ENCODE assay signal across 12 mouse cellular contexts in the genomic region with DNA sequence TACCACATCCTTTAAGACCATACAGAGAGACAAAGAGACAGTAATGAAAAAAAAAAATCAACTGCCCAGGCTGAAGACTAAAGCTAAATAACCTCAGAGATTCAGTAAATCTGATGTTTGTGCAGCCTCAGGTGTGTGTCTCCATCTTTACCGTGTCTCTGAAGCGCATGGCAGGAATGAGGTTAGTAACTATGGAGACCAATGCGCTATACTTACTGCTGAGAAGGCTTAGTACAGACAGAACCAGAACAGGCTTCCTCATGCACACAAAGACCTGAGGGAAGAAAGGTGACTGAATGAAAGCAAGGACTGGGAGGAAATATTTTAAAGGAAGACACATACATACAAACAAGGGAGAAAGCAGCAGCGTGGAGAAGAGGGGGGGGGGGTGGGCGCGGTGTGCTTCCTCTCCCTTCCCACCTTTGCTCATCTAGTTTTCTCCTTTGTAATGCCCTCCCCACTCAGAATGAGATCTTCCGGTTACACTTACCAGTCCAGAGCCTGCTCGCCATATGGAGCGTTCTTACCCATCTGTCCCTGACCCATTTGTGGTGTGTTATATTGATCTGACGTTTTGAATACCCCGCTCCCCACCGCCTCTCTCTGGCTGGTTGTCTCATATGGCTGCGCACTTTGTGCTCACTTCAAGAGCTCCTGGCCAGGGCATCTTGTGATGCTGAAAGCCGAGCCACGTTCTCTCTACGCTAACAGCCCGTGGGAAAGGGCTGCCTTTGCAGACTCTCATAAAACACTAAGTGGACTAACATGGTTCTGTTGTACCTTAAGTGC. TPM values are rescaled to one million over a fixed set of nuclear protein-coding genes. Genes with fewer than 3 reads are reported as not detected.
DNase-seq lines count a peak whose midpoint lies in the region; ATAC-seq and TF ChIP-seq lines count a peak whose summit lies in the region.
"Had no signal": no experiment of that assay in that cellular context is flagged by ENCODE, and none has a peak within 500 bp of the region (broad histone marks: within the 10 kb centered on the region; RNA-seq: fewer than 3 reads in every experiment).

No protein-coding gene starts in this region.

- H3K4me1 ChIP-seq in forebrain, embryonic 13.5 days = peaks cover 23% of the 10 kb centered on the region
- H3K4me1 ChIP-seq in neural tube, embryonic 15.5 days = peaks cover 12% of the 10 kb centered on the region; the same call in 1 of the 2 replicates
- no peaks in the 10 kb centered on the region for H3K4me1 ChIP-seq in kidney, embryonic 16.5 days (ENCODE audit: insufficient read depth, low read length)
- H3K4me1 ChIP-seq in kidney, adult 2 months (ENCODE audit: control insufficient read depth, insufficient read depth, low read length) = no peaks in the 10 kb centered on the region

- H3K9ac ChIP-seq in forebrain, embryonic 13.5 days = no peak overlapping the region
- no peak overlapping the region for H3K9ac ChIP-seq in neural tube, embryonic 15.5 days (replicated peaks)
- H3K9ac ChIP-seq in kidney, embryonic 16.5 days (replicated peaks; ENCODE audit: low read length) = no peak overlapping the region
- H3K9ac ChIP-seq: liver, embryonic 15.5 days had no signal

- peak overlapping the region; percentile 51 for H3K27ac ChIP-seq in forebrain, embryonic 13.5 days
- H3K27ac ChIP-seq in neural tube, embryonic 15.5 days (replicated peaks) = no peak overlapping the region
- no peak overlapping the region for H3K27ac ChIP-seq in kidney, embryonic 16.5 days (ENCODE audit: low read length)
- no peak overlapping the region for H3K27ac ChIP-seq in kidney, adult 2 months (ENCODE audit: insufficient read depth, low read depth, low read length)
- H3K27ac ChIP-seq: heart, adult 2 months; liver, embryonic 15.5 days had no signal

- no peaks in the 10 kb centered on the region for H3K36me3 ChIP-seq in forebrain, embryonic 13.5 days (ENCODE audit: poor library complexity, severe bottlenecking)
- H3K36me3 ChIP-seq in neural tube, embryonic 15.5 days = no peaks in the 10 kb centered on the region
- no peaks in the 10 kb centered on the region for H3K36me3 ChIP-seq in kidney, embryonic 16.5 days (ENCODE audit: insufficient read depth, low read length)
- H3K36me3 ChIP-seq in kidney, adult 2 months (ENCODE audit: control insufficient read depth, insufficient read depth, low read length) = no peaks in the 10 kb centered on the region
- H3K36me3 ChIP-seq: liver, embryonic 15.5 days had no signal

- H3K4me3 ChIP-seq in forebrain, embryonic 13.5 days = no peak overlapping the region
- no peak overlapping the region for H3K4me3 ChIP-seq in neural tube, embryonic 15.5 days (replicated peaks)
- no peak overlapping the region for H3K4me3 ChIP-seq in kidney, embryonic 16.5 days (ENCODE audit: low read length)
- H3K4me3 ChIP-seq in kidney, adult 2 months (ENCODE audit: insufficient read depth, low read depth, low read length) = no peak overlapping the region
- H3K4me3 ChIP-seq: heart, adult 2 months; liver, embryonic 15.5 days had no signal

- 58% methylated on average over 17 of the region's 17 CpGs for WGBS in forebrain, embryonic 13.5 days
- WGBS in neural tube, embryonic 15.5 days = 62% methylated on average over 14 of the region's 17 CpGs
- 51% methylated on average over 17 of the region's 17 CpGs for WGBS in kidney, embryonic 16.5 days
- 72% methylated on average over 17 of the region's 17 CpGs for WGBS in kidney, adult 2 months

- H3K9me3 ChIP-seq in forebrain, embryonic 13.5 days (replicated peaks) = no peaks in the 10 kb centered on the region
- no peaks in the 10 kb centered on the region for H3K9me3 ChIP-seq in neural tube, embryonic 15.5 days (replicated peaks)
- no peaks in the 10 kb centered on the region for H3K9me3 ChIP-seq in kidney, embryonic 16.5 days (ENCODE audit: low read length)
- H3K9me3 ChIP-seq: liver, embryonic 15.5 days had no signal

- no peak for TF ChIP-seq CTCF in kidney, adult 2 months (conservative IDR thresholded peaks at IDR 0.05; ENCODE audit: insufficient read depth, insufficient read length, low read depth, low read length)

- peak overlapping the region; percentile 9; the same call in 1 of the 2 replicates for H3K4me2 ChIP-seq in forebrain, embryonic 13.5 days
- H3K4me2 ChIP-seq in neural tube, embryonic 15.5 days = peak overlapping the region; percentile 9; the same call in 1 of the 2 replicates
- H3K4me2 ChIP-seq in kidney, embryonic 16.5 days (replicated peaks; ENCODE audit: low read depth, low read length) = no peak overlapping the region
- H3K4me2 ChIP-seq: liver, embryonic 15.5 days had no signal

- ATAC-seq in forebrain, embryonic 13.5 days = peak; percentile 85
- peak; percentile 81 for ATAC-seq in neural tube, embryonic 15.5 days (ENCODE audit: low FRiP score)
- no peak for ATAC-seq in kidney, embryonic 16.5 days (ENCODE audit: low FRiP score, low TSS enrichment)
- ATAC-seq: intestine, embryonic 16.5 days had no signal

- no peaks in the 10 kb centered on the region for H3K27me3 ChIP-seq in forebrain, embryonic 13.5 days
- no peaks in the 10 kb centered on the region for H3K27me3 ChIP-seq in neural tube, embryonic 15.5 days (replicated peaks)
- no peaks in the 10 kb centered on the region for H3K27me3 ChIP-seq in kidney, embryonic 16.5 days (ENCODE audit: insufficient read depth, low read length)
- H3K27me3 ChIP-seq in kidney, adult 2 months (replicated peaks; ENCODE audit: control insufficient read depth, insufficient read depth, low read length) = no peaks in the 10 kb centered on the region
- H3K27me3 ChIP-seq: liver, embryonic 15.5 days had no signal

- no peak for TF ChIP-seq POLR2A in kidney, adult 2 months (IDR thresholded peaks at IDR 0.05; ENCODE audit: low read depth, low read length)

- peak; percentile 9 to 32 for DNase-seq in layer of hippocampus, adult 8-10 months (ENCODE audit: low spot score in 2 of 2)
- no peak for DNase-seq in layer of hippocampus, adult 9-10 months (ENCODE audit: low spot score)
- peak; percentile 51 for DNase-seq in layer of hippocampus, adult 9-11 months
- DNase-seq in heart, postnatal 4 days = no peak
- no peak for DNase-seq in kidney, adult 2 months
- DNase-seq: heart, adult 2 months; thymus, adult 2 months had no signal

RNA-seq across cellular contexts. Expression of a gene that starts 59.0 kb away (rescaled TPM):
- total RNA-seq in layer of hippocampus, adult 8-10 months (2022) = 10 to 100 TPM; 50.7 to 69.1 (median 62.3) TPM
- polyA plus RNA-seq in forebrain, embryonic 13.5 days (2015; fragmentation: Nextera tagmentation; extraction: Ambion mirVana) = 20.7 and 22.7 TPM in 2 replicates
- polyA plus RNA-seq in neural tube, embryonic 15.5 days (2015; fragmentation: Nextera tagmentation; extraction: Ambion mirVana) = 23.2 and 27.8 TPM in 2 replicates
- 36.3 and 37.8 TPM in 2 replicates for polyA plus RNA-seq in kidney, embryonic 16.5 days (2015; fragmentation: Nextera tagmentation; extraction: Ambion mirVana)
- 100 to 1,000 TPM; 147 to 153 TPM for total RNA-seq in heart, postnatal 4 days (2021)
- polyA plus RNA-seq in kidney, adult 2 months (2012; rRNA removed) = 5.0 and 5.7 TPM in 2 replicates

Comparison
In these comparisons a context has a peak if more than half of its experiments do, and no peak if none do; other contexts are left out.
1. DNase-seq: peak in layer of hippocampus, adult 8-10 months (2 of 2) and layer of hippocampus, adult 9-11 months (single experiment); none in layer of hippocampus, adult 9-10 months (single experiment), heart, postnatal 4 days (single experiment) and kidney, adult 2 months (single experiment).